Mouse (Mus musculus): ENCODE data around the gene Slc17a9. TPM values are rescaled to one million over a fixed set of nuclear protein-coding genes. Genes with fewer than 3 reads are reported as not detected.

The Slc17a9 gene
- polyA plus RNA-seq, 1 experiment, result 24.9 TPM

- TF ChIP-seq CTCF (IDR thresholded peaks at IDR 0.05; ENCODE audit: borderline replicate concordance, control insufficient read depth, extremely low read depth, insufficient read depth, low read length, poor library complexity) (peak; percentile 98), POLR2A (IDR thresholded peaks at IDR 0.05; ENCODE audit: control insufficient read depth, extremely low read depth, insufficient read depth, low read length, poor library complexity) (no peak)
- H3K27me3 ChIP-seq (ENCODE audit: control insufficient read depth, insufficient read depth, low read length), result no peaks in the 10 kb centered on the region
- H3K36me3 ChIP-seq (ENCODE audit: control insufficient read depth, insufficient read depth, low read length), result no peaks in the 10 kb centered on the region
- no peak overlapping the region for H3K27ac ChIP-seq (ENCODE audit: control insufficient read depth, insufficient read depth, low read length)
- DNase-seq, result peak; percentile 89
- no peaks in the 10 kb centered on the region for H3K4me1 ChIP-seq (replicated peaks; ENCODE audit: control insufficient read depth, insufficient read depth, low read length)
- 35% methylated on average over 17 of the region's 17 CpGs for WGBS
- H3K4me3 ChIP-seq (ENCODE audit: control insufficient read depth, insufficient read depth, low read length), result no peak overlapping the region
Observed at GRCm38 (mm10) chr2:180745248-180745927, 20.3 kb downstream of the Slc17a9 start.

GRCm38 (mm10) chr2:180746569-180747192, 21.6 kb downstream of the Slc17a9 start:
- Histone ChIP-seq H3K4me1 (replicated peaks; ENCODE audit: control insufficient read depth, insufficient read depth, low read length) (no peaks in the 10 kb centered on the region), H3K27me3 (ENCODE audit: control insufficient read depth, insufficient read depth, low read length) (no peaks in the 10 kb centered on the region), H3K27ac (ENCODE audit: control insufficient read depth, insufficient read depth, low read length) (no peak overlapping the region), H3K4me3 (ENCODE audit: control insufficient read depth, insufficient read depth, low read length) (no peak overlapping the region), H3K36me3 (ENCODE audit: control insufficient read depth, insufficient read depth, low read length) (no peaks in the 10 kb centered on the region)
- TF ChIP-seq POLR2A (IDR thresholded peaks at IDR 0.05; ENCODE audit: control insufficient read depth, extremely low read depth, insufficient read depth, low read length, poor library complexity), result no peak
- no peak for TF ChIP-seq CTCF (IDR thresholded peaks at IDR 0.05; ENCODE audit: borderline replicate concordance, control insufficient read depth, extremely low read depth, insufficient read depth, low read length, poor library complexity)
- no peak for DNase-seq
- WGBS, result 55% methylated on average over 5 of the region's 5 CpGs

- no peak overlapping the region for H3K27ac ChIP-seq (ENCODE audit: control insufficient read depth, insufficient read depth, low read length)
- TF ChIP-seq POLR2A (IDR thresholded peaks at IDR 0.05; ENCODE audit: control insufficient read depth, extremely low read depth, insufficient read depth, low read length, poor library complexity) (no peak), CTCF (IDR thresholded peaks at IDR 0.05; ENCODE audit: borderline replicate concordance, control insufficient read depth, extremely low read depth, insufficient read depth, low read length, poor library complexity) (no peak)
- WGBS, result 63% methylated on average over 5 of the region's 5 CpGs
- H3K36me3 ChIP-seq (ENCODE audit: control insufficient read depth, insufficient read depth, low read length), result no peaks in the 10 kb centered on the region
- H3K4me1 ChIP-seq (replicated peaks; ENCODE audit: control insufficient read depth, insufficient read depth, low read length), result no peaks in the 10 kb centered on the region
- H3K4me3 ChIP-seq (ENCODE audit: control insufficient read depth, insufficient read depth, low read length), result no peak overlapping the region
- DNase-seq, result no peak
- H3K27me3 ChIP-seq (ENCODE audit: control insufficient read depth, insufficient read depth, low read length), result no peaks in the 10 kb centered on the region
Observed at GRCm38 (mm10) chr2:180748904-180749303, 23.8 kb downstream of the Slc17a9 start.

- WGBS, result 85% methylated on average over 5 of the region's 5 CpGs
- Histone ChIP-seq H3K27ac (ENCODE audit: control insufficient read depth, insufficient read depth, low read length) (no peak overlapping the region), H3K27me3 (ENCODE audit: control insufficient read depth, insufficient read depth, low read length) (no peaks in the 10 kb centered on the region), H3K4me1 (replicated peaks; ENCODE audit: control insufficient read depth, insufficient read depth, low read length) (no peaks in the 10 kb centered on the region), H3K4me3 (ENCODE audit: control insufficient read depth, insufficient read depth, low read length) (no peak overlapping the region), H3K36me3 (ENCODE audit: control insufficient read depth, insufficient read depth, low read length) (no peaks in the 10 kb centered on the region)
- DNase-seq, result no peak
- TF ChIP-seq POLR2A (IDR thresholded peaks at IDR 0.05; ENCODE audit: control insufficient read depth, extremely low read depth, insufficient read depth, low read length, poor library complexity) (no peak), CTCF (IDR thresholded peaks at IDR 0.05; ENCODE audit: borderline replicate concordance, control insufficient read depth, extremely low read depth, insufficient read depth, low read length, poor library complexity) (no peak)
Observed at GRCm38 (mm10) chr2:180754976-180755688, 30.1 kb downstream of the Slc17a9 start.

GRCm38 (mm10) chr2:180755896-180756295, 30.8 kb downstream of the Slc17a9 start:
- no peaks in the 10 kb centered on the region for H3K36me3 ChIP-seq (ENCODE audit: control insufficient read depth, insufficient read depth, low read length)
- H3K4me1 ChIP-seq (replicated peaks; ENCODE audit: control insufficient read depth, insufficient read depth, low read length), result no peaks in the 10 kb centered on the region
- TF ChIP-seq POLR2A (IDR thresholded peaks at IDR 0.05; ENCODE audit: control insufficient read depth, extremely low read depth, insufficient read depth, low read length, poor library complexity) (no peak), CTCF (IDR thresholded peaks at IDR 0.05; ENCODE audit: borderline replicate concordance, control insufficient read depth, extremely low read depth, insufficient read depth, low read length, poor library complexity) (no peak)
- no peak for DNase-seq
- WGBS, result 5% methylated on average over 8 of the region's 8 CpGs
- no peak overlapping the region for H3K4me3 ChIP-seq (ENCODE audit: control insufficient read depth, insufficient read depth, low read length)
- H3K27me3 ChIP-seq (ENCODE audit: control insufficient read depth, insufficient read depth, low read length), result no peaks in the 10 kb centered on the region
- no peak overlapping the region for H3K27ac ChIP-seq (ENCODE audit: control insufficient read depth, insufficient read depth, low read length)

- WGBS, result 25% methylated on average over 2 of the region's 2 CpGs
- H3K27me3 ChIP-seq (ENCODE audit: control insufficient read depth, insufficient read depth, low read length), result no peaks in the 10 kb centered on the region
- H3K27ac ChIP-seq (ENCODE audit: control insufficient read depth, insufficient read depth, low read length), result no peak overlapping the region
- H3K4me1 ChIP-seq (replicated peaks; ENCODE audit: control insufficient read depth, insufficient read depth, low read length), result no peaks in the 10 kb centered on the region
- no peaks in the 10 kb centered on the region for H3K36me3 ChIP-seq (ENCODE audit: control insufficient read depth, insufficient read depth, low read length)
- TF ChIP-seq CTCF (IDR thresholded peaks at IDR 0.05; ENCODE audit: borderline replicate concordance, control insufficient read depth, extremely low read depth, insufficient read depth, low read length, poor library complexity), result no peak
- no peak for TF ChIP-seq POLR2A (IDR thresholded peaks at IDR 0.05; ENCODE audit: control insufficient read depth, extremely low read depth, insufficient read depth, low read length, poor library complexity)
- DNase-seq, result no peak
- no peak overlapping the region for H3K4me3 ChIP-seq (ENCODE audit: control insufficient read depth, insufficient read depth, low read length)
Observed at GRCm38 (mm10) chr2:180756786-180757185, 31.7 kb downstream of the Slc17a9 start.

All from thymus, adult 2 months (tissue).